Mouse (Mus musculus): ENCODE data around the gene Zdhhc14. TPM values are rescaled to one million over a fixed set of nuclear protein-coding genes. Genes with fewer than 3 reads are reported as not detected.

The Zdhhc14 gene
- polyA plus RNA-seq, 1 experiment, result 24.8 TPM

DNA sequence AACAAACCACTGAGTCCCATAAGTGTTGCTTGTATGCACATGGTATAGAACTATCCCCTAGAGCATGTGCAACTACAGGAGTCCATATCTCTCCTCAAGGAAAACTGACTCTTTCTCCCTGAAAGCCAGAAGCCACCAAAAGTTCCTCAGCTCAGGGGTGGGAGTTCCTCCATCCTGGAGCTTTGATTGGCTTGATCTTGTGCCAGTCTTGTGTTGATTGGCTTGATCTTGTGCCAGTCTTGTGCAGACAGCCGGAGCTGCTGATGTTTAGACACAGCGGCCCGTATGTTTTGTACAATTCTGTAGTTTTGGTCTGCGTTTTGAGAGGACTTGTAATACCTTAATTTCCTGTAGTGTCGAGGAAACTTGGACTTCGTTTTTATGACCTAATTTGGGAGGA is 70.8 kb downstream of the Zdhhc14 start:
- Histone ChIP-seq H3K27me3 (ENCODE audit: control insufficient read depth, insufficient read depth, low read length) (no peaks in the 10 kb centered on the region), H3K4me1 (ENCODE audit: control insufficient read depth, insufficient read depth, low read length) (peaks cover 4% of the 10 kb centered on the region; the same call in 1 of the 2 replicates), H3K4me3 (replicated peaks; ENCODE audit: insufficient read depth, low read depth, low read length) (no peak overlapping the region), H3K27ac (ENCODE audit: insufficient read depth, low read length) (no peak overlapping the region)
- TF ChIP-seq POLR2A (IDR thresholded peaks at IDR 0.05; ENCODE audit: borderline replicate concordance, insufficient read depth, low read length), result no peak
- TF ChIP-seq CTCF (IDR thresholded peaks at IDR 0.05; ENCODE audit: borderline replicate concordance, insufficient read depth, low read depth, low read length), result no peak
- no peak for DNase-seq
- 71% methylated on average over 6 of the region's 6 CpGs for WGBS

DNA sequence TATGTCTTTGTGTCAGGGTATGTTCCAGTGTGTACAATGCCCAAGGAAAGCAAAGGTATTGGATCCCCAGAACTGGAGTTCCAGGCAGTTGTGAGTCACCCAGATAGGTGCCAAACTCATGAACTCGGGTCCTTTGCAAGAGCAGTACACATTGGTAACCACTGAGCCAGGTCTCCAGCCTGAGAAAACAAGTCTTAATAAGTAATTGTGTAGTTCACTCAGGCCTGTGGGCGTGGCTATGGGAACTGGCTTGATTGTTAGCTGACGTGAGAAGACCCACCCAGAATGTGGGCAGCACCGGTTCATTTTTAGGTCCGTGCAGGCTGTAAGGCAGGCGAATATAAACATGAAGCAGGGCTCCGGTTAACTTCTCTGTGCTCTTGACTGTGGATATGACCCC is 73.6 kb downstream of the Zdhhc14 start:
- Histone ChIP-seq H3K27ac (ENCODE audit: insufficient read depth, low read length) (no peak overlapping the region), H3K27me3 (ENCODE audit: control insufficient read depth, insufficient read depth, low read length) (no peaks in the 10 kb centered on the region), H3K4me3 (replicated peaks; ENCODE audit: insufficient read depth, low read depth, low read length) (no peak overlapping the region), H3K4me1 (ENCODE audit: control insufficient read depth, insufficient read depth, low read length) (peaks cover 5% of the 10 kb centered on the region; the same call in 1 of the 2 replicates)
- DNase-seq, result no peak
- no peak for TF ChIP-seq CTCF (IDR thresholded peaks at IDR 0.05; ENCODE audit: borderline replicate concordance, insufficient read depth, low read depth, low read length)
- TF ChIP-seq POLR2A (IDR thresholded peaks at IDR 0.05; ENCODE audit: borderline replicate concordance, insufficient read depth, low read length), result no peak
- WGBS, result 79% methylated on average over 7 of the region's 7 CpGs

DNA sequence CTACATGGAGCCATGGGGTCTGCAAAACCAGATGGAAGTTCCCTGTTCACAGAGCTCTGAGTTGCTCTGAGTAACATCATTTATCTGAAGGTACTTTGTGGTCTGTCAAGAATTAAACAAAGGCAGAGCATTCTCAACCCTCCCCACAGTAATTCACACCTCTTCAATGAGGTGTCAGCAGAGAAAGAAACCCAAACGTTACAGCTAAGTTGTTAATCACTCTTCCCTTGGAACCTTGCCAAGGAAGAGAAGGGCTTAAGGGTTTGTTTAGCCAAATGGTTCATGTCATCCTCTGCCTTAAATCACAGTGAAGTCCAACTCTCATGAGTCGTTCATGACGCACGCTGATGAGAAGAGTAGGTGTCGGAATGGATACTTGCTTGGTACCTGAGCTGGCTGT is 75.6 kb downstream of the Zdhhc14 start:
- 74% methylated on average over 5 of the region's 5 CpGs for WGBS
- peaks cover 16% of the 10 kb centered on the region for H3K4me1 ChIP-seq (ENCODE audit: control insufficient read depth, insufficient read depth, low read length)
- DNase-seq, result no peak
- TF ChIP-seq POLR2A (IDR thresholded peaks at IDR 0.05; ENCODE audit: borderline replicate concordance, insufficient read depth, low read length), result no peak
- no peak for TF ChIP-seq CTCF (IDR thresholded peaks at IDR 0.05; ENCODE audit: borderline replicate concordance, insufficient read depth, low read depth, low read length)
- H3K27ac ChIP-seq (ENCODE audit: insufficient read depth, low read length), result no peak overlapping the region
- no peaks in the 10 kb centered on the region for H3K27me3 ChIP-seq (ENCODE audit: control insufficient read depth, insufficient read depth, low read length)
- no peak overlapping the region for H3K4me3 ChIP-seq (replicated peaks; ENCODE audit: insufficient read depth, low read depth, low read length)

DNA sequence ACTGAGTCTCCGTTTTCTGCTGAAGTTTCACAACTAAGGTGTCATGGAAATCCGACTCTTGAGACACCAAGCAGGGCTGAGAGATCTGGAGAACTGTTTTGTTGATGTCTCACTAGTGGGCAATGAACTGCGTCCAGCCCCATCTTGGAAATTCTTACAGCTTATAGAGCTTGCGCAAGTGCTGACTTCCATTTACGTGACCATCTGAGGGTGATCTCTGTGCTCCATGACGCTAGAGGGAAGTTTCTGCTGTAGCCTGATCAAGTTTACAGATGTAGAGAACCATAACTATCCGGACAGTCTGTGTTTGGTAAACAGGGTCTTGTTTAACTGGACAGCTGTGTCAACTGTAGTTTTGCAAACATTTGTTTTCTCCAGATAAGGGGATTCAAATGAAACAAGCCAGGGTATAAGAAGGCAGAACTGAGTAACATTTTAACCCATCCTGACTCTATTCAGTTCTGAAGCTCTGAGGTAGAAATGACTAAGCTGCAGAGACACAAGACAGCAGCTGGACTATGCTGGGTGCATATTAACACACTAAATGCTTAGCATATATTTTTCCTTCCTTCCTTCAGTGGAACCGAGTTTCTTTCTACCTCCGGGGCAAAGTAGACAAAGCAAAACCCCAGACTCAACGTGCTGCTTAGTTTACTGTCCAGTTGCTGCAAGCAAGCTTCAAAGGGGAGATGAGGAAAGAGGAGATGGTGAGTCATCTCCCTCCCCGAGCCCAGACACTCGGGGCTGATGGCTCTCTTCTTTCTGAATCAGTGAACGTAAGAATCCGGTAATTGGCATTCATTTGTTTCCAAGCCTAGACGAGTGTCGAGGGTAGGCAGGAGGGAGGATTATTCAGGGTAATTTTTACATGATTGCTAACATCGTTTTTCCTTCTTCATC is 77.0 kb downstream of the Zdhhc14 start:
- no peak for TF ChIP-seq POLR2A (IDR thresholded peaks at IDR 0.05; ENCODE audit: borderline replicate concordance, insufficient read depth, low read length)
- no peak for TF ChIP-seq CTCF (IDR thresholded peaks at IDR 0.05; ENCODE audit: borderline replicate concordance, insufficient read depth, low read depth, low read length)
- Histone ChIP-seq H3K27ac (ENCODE audit: insufficient read depth, low read length) (no peak overlapping the region), H3K4me1 (ENCODE audit: control insufficient read depth, insufficient read depth, low read length) (peaks cover 23% of the 10 kb centered on the region), H3K27me3 (ENCODE audit: control insufficient read depth, insufficient read depth, low read length) (no peaks in the 10 kb centered on the region), H3K4me3 (replicated peaks; ENCODE audit: insufficient read depth, low read depth, low read length) (no peak overlapping the region)
- WGBS, result 63% methylated on average over 17 of the region's 17 CpGs
- DNase-seq, result no peak

DNA sequence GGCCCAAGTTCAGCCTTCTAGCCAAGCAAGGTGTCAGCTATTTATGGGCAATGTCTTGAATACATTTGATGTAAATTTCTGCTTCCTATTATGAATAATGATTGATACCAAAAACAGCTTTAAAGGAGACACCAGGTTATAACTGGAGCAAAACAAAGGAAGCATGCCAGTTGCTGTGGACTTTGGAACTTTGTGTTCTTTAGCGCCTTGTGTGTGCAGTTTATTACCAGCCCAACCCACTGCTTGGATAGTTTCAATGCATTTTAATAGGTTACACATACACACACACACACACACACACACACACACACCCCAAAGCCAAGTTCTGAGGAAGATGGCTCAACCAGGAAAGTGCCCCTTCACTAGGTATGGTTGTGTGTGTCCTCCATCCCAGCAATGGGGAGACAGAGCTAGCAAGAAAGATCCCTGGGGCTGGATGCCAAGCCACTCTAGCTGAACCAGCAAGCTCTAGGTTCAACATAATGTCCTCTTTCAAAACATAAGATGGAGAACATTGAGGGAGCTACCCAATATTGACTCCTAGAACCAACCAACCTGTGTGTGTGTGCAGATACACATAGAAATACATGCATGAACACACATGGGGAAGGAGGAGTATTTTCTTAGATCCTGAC is 79.9 kb downstream of the Zdhhc14 start:
- no peak overlapping the region for H3K4me3 ChIP-seq (replicated peaks; ENCODE audit: insufficient read depth, low read depth, low read length)
- DNase-seq, result peak in 1 of 2 experiments; percentile 42
- no peaks in the 10 kb centered on the region for H3K27me3 ChIP-seq (ENCODE audit: control insufficient read depth, insufficient read depth, low read length)
- TF ChIP-seq POLR2A (IDR thresholded peaks at IDR 0.05; ENCODE audit: borderline replicate concordance, insufficient read depth, low read length) (no peak), CTCF (IDR thresholded peaks at IDR 0.05; ENCODE audit: borderline replicate concordance, insufficient read depth, low read depth, low read length) (no peak)
- WGBS, result 100% methylated on average over 1 of the region's 1 CpGs
- peaks cover 30% of the 10 kb centered on the region for H3K4me1 ChIP-seq (ENCODE audit: control insufficient read depth, insufficient read depth, low read length)
- peak overlapping the region; percentile 55; the same call in 1 of the 2 replicates for H3K27ac ChIP-seq (ENCODE audit: insufficient read depth, low read length)

DNA sequence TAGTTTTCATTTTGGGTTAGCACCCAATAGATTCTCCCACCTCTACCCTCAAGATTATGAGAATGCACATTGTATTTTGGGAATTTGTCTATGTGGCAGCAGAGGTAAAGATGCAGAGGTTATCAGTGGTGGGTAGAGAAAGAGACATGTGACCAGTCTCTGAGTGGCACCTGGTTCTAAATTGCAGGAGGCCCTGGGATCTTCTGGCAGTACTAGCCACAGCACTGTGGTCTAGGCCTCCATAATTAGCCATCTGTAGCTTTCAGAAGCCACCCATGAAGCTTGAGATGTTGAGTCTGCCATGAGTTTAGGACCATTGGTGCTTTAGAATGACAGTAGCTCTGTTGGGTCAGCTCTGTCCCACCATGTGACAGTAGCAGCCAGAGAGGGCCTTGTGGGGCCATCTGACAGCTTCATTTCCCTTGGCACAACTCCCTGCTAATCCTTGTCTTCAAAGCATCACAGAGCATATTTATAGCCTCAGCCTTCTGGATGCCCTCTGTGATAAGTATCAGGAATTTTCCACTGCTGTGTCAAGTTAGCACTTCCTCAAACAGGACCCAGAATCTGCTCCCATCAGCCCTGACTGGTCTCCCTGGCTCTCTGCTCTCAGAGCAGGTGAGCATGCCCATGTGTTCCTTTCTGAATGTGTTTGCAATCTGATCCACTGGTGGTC is 80.5 kb downstream of the Zdhhc14 start:
- H3K4me3 ChIP-seq (replicated peaks; ENCODE audit: insufficient read depth, low read depth, low read length), result no peak overlapping the region
- peaks cover 27% of the 10 kb centered on the region for H3K4me1 ChIP-seq (ENCODE audit: control insufficient read depth, insufficient read depth, low read length)
- no peak for TF ChIP-seq POLR2A (IDR thresholded peaks at IDR 0.05; ENCODE audit: borderline replicate concordance, insufficient read depth, low read length)
- no peak for TF ChIP-seq CTCF (IDR thresholded peaks at IDR 0.05; ENCODE audit: borderline replicate concordance, insufficient read depth, low read depth, low read length)
- DNase-seq, result peak; percentile 78 to 93
- peak overlapping the region; percentile 55; the same call in 1 of the 2 replicates for H3K27ac ChIP-seq (ENCODE audit: insufficient read depth, low read length)
- H3K27me3 ChIP-seq (ENCODE audit: control insufficient read depth, insufficient read depth, low read length), result no peaks in the 10 kb centered on the region

DNA sequence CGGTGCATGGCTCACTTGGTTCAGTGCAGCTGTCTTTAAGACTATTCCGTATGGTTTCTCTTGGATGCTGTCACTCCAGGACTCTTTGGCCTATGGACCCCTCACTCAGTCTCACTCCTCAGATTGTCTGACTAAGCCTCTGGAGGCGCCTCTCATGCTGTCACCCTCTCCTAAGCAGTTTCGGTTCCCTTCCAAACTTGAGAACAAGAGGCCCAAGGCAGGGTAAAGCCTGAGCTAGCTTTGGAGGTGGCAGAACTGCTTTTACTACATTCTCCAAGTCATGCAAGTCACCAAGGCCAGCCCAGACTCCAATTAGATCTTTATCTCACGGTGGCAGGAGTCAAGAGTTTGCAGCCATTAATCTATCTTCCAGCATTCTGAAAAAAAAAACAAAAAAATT is 82.3 kb downstream of the Zdhhc14 start:
- WGBS, result 96% methylated on average over 5 of the region's 5 CpGs

More for the DNA sequence above, 82.3 kb downstream of the Zdhhc14 start:
- Histone ChIP-seq H3K4me1 (ENCODE audit: control insufficient read depth, insufficient read depth, low read length) (peaks cover 27% of the 10 kb centered on the region), H3K4me3 (replicated peaks; ENCODE audit: insufficient read depth, low read depth, low read length) (no peak overlapping the region), H3K27me3 (ENCODE audit: control insufficient read depth, insufficient read depth, low read length) (no peaks in the 10 kb centered on the region), H3K27ac (ENCODE audit: insufficient read depth, low read length) (no peak overlapping the region)
- no peak for DNase-seq
- no peak for TF ChIP-seq POLR2A (IDR thresholded peaks at IDR 0.05; ENCODE audit: borderline replicate concordance, insufficient read depth, low read length)
- no peak for TF ChIP-seq CTCF (IDR thresholded peaks at IDR 0.05; ENCODE audit: borderline replicate concordance, insufficient read depth, low read depth, low read length)

All from cerebellum, adult 2 months (tissue).